Mouse (Mus musculus) NIH3T3 (cell line): ENCODE data around the gene Tyro3.

ENCODE experiments used
- DNase-seq: peaks from one replicate; pipeline ENCODE4 v3.0.0-alpha.2; 2012; ENCODE audit warnings: low read depth

Tyro3 gene

DNA sequence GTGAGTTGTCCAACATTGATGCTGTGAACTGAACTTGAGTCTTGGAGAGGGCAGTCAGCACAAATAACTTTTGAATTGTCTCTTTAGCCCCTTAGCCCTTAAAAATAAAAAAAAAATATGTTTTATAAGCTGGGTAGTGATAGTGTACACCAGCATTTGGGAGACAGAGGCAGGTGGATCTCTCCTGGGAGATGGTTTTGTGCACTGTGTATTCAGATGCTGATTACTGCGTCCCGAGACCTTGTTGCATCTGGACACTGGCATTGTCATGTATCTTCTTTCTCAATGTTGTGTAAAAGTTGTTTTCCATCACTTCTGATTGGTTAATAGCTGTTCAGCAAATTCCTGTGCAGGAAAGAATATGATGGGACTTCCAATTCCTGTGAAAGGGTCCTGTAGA lies 59.8 kb downstream of the Tyro3 start:
- DNase-seq: no peak

DNA sequence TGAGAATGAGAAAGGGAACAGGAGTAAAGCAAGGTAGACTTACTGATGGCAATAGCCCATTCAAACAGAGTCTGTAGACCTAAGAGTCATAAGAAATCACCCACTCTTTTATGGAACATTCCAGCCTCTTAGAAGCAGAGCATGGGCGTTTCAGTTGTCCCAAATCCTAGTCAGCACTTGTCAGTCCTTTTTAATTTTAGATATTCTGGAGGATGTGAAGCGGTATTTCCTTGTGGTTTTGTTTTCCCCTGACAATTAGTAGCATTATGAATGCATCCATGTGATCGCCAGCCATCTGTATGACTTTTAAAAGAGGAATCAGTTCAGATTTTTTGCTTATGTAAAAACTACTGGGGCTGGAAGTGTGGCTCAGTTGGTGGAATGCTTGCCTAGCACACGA lies 67.0 kb downstream of the Tyro3 start:
- no peak for DNase-seq
